Mouse (Mus musculus): ENCODE data around the gene Cldn17. TPM values are rescaled to one million over a fixed set of nuclear protein-coding genes. Genes with fewer than 3 reads are reported as not detected.

Cldn17 gene
- polyA plus RNA-seq, 1 experiment from 2014 or later: not detected

Other genes with a start within 250 kb of the Cldn17 start
- gene Grik1, start 216.7 kb downstream of the Cldn17 start, polyA plus RNA-seq (2015; fragmentation: Nextera tagmentation; extraction: Ambion mirVana): 0.25 and 0.34 TPM in 2 replicates
- gene Cldn8, start 56.2 kb upstream of the Cldn17 start, polyA plus RNA-seq (2015; fragmentation: Nextera tagmentation; extraction: Ambion mirVana): 1.1 and 1.2 TPM in 2 replicates
- not detected in 2 replicates for gene Krtap24-1, start 105.3 kb upstream of the Cldn17 start, polyA plus RNA-seq (2015; fragmentation: Nextera tagmentation; extraction: Ambion mirVana)
- not detected in 2 replicates for gene 2310079G19Rik, start 120.7 kb upstream of the Cldn17 start, polyA plus RNA-seq (2015; fragmentation: Nextera tagmentation; extraction: Ambion mirVana)
- not detected in 2 replicates for gene Krtap26-1, start 140.8 kb upstream of the Cldn17 start, polyA plus RNA-seq (2015; fragmentation: Nextera tagmentation; extraction: Ambion mirVana)
- gene Krtap27-1, start 164.7 kb upstream of the Cldn17 start, polyA plus RNA-seq (2015; fragmentation: Nextera tagmentation; extraction: Ambion mirVana): not detected in 2 replicates
- gene 2310061N02Rik, start 201.0 kb upstream of the Cldn17 start, polyA plus RNA-seq (2015; fragmentation: Nextera tagmentation; extraction: Ambion mirVana): not detected in 2 replicates
- gene Krtap13-1, start 221.9 kb upstream of the Cldn17 start, polyA plus RNA-seq (2015; fragmentation: Nextera tagmentation; extraction: Ambion mirVana): not detected in 2 replicates
- gene Krtap13, start 244.7 kb upstream of the Cldn17 start, polyA plus RNA-seq (2015; fragmentation: Nextera tagmentation; extraction: Ambion mirVana): 0.22 TPM in 1 of 2 replicates, not detected in the other

All from heart, embryonic 16.5 days (tissue).